Mouse (Mus musculus) thymus, postnatal 10 days (tissue): ENCODE data around the gene Stk32c.

Experiments
- DNase-seq, 2 experiments: peaks; one replicate each; pipeline ENCODE4 v3.0.0; 2021; ENCODE audit warnings: low spot score in 2 of 2

Stk32c gene

DNA sequence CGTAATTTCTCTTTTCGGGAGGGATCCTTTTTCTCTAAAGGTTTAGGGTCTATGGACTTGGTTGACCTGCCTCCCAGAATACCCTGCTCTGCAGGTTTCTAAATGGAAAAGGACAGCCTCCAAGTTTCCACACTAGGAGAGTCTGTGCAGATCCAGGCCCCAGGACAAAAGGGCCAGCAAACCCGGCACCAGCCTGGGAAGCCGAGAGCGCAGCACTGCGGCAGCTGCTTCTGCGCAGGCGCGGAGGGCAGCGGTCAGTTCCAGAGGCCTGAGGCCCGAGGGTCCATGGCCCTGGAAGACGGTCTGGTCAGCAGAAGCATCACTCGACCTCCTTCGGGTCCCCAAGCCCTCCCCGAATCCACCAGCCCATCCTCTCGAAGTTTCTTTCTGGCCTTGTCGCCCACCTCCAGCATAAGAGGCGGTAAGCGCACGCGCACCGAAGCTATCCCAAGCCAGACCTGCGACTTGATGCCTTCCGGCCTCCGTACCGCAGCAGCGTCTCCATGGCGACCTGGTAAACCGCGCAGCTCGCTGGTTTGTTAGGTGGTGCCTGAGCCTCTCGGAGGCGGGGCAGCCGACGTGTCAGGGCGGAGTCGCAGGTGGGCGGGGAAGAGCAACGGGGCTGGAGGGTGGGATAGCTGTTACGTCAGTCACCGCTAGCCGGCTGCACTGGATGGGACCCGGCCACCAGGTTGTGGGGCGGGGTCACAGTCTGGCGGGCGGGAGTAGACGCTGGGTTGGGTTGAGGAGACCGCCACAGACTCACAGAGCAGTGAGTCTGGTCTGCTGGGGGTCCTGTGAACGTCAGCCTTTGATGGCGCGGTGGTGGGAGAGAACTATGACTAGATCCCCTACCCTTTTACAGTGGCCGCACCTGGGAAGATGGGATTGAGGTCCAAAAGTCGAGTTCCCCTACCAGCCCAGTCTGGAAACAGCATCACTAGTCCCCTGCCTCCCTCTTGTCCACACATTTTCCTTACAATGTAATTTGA is at the start of gene Stk32c, which contains the start of gene Lrrc27:
TSS of gene Stk32c (minus strand) at position 554 of the 992 bp plus-strand sequence.
TSS of gene Lrrc27 (plus strand) at position 235 of the 992 bp plus-strand sequence.
- peak; percentile 96 to 98 for DNase-seq

DNA sequence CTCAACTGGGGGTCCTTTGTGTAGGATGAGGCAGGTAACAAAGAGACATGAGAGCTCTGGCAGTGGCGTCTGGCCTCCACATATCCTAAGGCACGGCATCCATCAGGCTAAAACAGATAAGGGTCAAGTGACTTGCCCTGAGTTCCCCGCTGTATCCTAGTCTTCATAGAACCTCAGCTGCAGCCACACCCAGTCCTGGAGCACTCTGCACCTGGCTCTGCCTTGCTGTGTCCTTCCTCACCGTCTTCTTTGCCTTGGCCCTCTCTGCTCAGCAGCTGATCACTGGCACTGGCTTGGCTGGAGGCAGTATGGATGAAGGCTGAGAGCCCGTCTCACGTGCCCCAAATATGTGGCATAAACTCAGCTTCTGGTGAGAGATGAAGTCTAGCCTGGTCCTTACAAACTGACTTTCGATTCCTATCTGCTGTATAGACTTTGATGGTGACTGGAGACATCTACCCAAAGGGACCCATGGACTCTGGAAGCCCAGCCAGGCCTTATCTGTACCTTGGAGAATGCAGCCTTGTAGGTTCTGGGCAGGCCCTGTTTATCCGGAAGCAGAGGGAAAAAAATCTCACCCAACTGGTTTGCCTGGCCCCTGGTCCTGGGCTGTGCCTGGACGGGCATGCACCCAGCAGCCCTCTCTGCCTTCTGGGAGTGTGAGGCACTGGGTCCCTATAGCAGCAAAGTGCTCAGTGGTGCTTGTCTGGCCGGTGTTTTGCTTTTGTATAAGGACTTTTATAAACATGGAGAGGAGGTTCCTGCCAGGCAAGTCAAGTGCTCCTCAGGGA is 44.8 kb upstream of the Stk32c start:
- DNase-seq = no peak

- no peak for DNase-seq
Observed at GRCm38 (mm10) chr7:139254626-139255025, 41.5 kb upstream of the Stk32c start.

GRCm38 (mm10) chr7:139253462-139253861 is 40.4 kb upstream of the Stk32c start:
- DNase-seq = no peak

DNA sequence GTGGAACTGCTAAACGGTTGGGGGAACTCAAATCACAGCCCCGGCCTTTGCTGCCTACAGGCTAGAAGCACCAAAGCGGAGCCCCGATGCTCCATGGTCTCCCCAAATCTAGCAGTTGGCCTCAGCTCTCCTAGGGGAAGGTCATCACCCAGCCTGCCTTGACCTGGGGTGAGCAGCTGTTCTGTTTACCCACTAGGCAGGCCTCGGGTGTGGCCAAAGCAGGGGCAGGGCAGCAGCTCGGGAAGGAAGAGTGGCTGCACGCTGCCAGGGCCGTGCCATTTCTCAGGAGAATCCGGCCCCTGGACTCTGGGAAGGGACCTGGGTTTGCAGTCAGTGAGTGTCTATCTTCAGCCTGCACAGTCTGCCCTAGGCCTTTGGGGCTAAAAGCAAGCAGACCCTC is 39.9 kb upstream of the Stk32c start:
- DNase-seq = no peak

- DNase-seq = no peak
Observed at GRCm38 (mm10) chr7:139252566-139252965, 39.5 kb upstream of the Stk32c start.

GRCm38 (mm10) chr7:139251881-139252301 is 38.8 kb upstream of the Stk32c start:
- DNase-seq = no peak

DNA sequence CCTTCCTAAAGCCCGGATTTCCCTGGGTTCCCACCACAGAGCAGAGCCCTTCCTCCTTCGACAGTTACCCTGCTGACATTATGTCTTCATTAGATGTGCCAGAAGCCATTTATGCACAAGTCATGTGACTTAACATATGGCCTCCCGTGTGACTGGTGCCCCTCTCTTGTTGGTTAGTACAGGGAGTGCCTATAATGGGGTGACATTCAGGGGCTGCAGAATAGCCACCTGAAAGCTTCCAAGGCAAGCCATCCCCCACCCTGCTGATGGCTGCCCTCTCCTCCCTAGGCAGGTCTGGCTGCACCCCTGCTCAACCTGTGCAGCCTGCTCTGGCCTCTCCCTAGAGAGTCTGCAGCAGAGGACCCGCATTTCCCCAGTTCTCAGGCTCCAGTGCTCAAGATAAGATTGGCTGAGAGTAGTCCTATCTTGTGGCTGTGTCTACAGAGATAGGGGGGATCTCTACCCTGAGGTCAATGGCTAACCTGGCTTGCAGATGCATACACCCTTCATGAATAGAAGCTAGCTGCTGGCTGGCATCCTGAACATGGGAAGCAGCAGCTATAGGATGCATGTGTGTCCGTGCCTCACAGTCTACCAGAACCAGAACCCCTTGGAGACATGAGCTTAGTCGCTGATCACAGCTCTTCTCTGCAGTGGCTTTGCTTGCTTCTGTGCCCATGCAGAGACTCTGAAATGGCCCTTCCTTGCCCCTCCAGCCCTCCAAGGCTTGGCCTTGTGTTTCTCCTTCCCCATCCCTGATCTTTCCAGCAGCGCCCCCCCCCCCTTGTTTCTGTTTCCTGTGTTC is 36.5 kb upstream of the Stk32c start:
- no peak for DNase-seq

DNA sequence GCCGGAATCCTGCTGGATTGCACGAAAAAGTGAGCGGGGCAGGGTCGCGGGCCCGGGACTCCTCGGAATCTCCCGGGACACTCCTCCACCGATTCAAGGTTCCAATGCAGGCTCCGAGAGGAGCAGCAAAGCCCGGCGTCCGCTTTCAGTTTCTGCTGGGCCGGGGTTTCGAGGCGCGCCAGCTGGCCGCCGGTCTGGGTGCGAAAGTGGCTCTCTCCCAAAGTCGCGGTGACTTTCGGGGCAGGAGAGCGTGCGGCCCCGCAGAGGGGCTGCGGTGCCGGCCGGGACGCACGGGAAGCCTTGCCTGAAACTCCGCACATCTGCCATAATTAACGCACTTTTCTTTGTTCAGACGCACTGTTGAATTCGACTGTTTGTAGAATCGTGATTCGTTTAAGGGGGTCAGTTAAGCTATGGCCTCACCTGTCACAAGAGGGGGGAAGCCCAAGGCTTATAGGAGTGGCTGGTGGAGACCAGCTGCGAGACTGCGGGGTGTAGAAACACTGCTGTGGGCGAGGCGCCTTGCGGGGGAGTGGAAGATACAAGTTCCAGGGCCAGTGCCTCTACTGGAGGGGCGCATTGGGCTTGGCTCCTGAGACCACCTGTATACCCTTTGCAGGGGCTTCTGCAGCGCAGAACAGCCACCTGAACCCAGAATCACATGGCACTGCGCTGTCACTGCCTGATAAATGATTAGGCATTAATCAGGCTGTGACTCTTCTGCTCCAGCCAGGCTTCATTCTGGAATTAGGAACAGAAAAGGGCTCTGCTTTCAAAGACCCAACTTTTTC is 35.7 kb upstream of the Stk32c start:
- DNase-seq = no peak

GRCm38 (mm10) chr7:139247881-139248614 is 34.9 kb upstream of the Stk32c start, which contains the start of gene Pwwp2b:
TSS of gene Pwwp2b (plus strand) at chr7:139248482.
- DNase-seq = peak; percentile 31 to 68

DNA sequence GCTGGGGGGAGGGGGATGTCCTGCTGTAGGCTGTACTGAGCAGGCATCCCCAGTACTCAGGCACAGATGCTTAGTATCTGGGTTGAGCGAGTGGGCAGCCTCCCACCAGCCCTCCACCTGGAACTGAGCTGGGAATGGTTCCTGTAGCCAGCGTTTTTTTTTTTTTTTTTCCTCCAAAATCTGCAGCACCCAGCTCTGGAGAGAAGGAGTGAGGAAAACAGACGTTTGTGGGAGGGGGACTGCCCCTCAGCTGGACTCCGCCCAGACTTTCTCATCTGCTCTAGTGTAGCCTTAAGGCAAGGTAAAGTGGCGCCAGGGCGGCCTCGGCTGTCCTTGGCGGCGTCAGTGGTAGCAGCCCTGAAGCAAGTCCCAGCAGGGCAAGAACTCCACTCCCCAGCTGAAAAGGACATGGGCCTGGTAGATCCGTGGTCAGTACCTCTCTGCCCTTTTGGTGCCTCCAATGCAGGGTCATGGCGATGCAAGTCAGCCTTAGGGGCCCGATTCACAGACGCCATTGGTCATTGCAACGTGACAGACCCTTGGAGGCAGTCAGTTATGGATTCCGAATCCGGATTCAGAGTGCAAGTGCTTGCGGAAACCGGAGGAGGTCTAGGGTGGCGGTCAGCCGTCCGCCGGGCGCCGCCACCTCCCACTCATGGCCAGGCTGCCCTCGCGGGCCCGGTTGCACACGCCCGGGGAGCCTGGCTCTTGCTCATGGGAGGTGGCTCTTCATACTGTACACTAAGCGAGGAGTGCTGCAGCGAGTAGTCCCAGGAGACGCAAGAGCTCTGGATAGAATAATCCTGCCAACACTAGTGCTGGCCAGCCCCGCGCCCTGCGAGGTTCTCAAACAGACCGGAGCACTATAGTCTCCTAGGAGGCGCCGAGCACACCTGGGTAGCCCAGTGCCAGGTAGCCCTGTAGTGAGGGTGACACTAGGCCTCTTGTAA is 34.1 kb upstream of the Stk32c start:
- no peak for DNase-seq

GRCm38 (mm10) chr7:139246086-139246485 is 33.0 kb upstream of the Stk32c start:
- DNase-seq = no peak

- no peak for DNase-seq
Observed at GRCm38 (mm10) chr7:139239432-139239831, 26.3 kb upstream of the Stk32c start.

GRCm38 (mm10) chr7:139235651-139236358 is 22.7 kb upstream of the Stk32c start:
- peak in 1 of 2 experiments; percentile 26 for DNase-seq

- peak in 1 of 2 experiments; percentile 14 for DNase-seq
Observed at GRCm38 (mm10) chr7:139234426-139235188, 21.5 kb upstream of the Stk32c start.

- peak; percentile 82 to 95 for DNase-seq
Observed at GRCm38 (mm10) chr7:139233714-139234113, 20.6 kb upstream of the Stk32c start.

DNA sequence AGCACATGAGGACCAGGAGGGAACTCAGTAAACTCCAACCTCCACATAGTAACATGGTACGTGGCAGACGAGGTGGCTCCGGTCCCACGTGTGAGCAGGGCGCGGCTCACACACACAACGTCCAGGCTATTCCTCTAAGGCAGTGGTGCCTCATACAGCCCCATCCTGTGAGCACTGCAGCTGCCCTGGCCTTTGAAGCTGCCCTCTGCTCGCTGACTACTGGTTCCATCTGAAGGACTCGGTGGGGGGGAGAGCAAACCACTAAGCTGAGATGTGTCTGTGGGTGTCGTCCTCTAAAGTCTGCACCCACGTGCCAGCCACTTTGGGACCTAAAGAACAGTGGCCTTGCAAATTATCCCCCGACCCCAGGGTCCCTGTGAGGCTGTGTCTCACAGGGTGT is 17.1 kb upstream of the Stk32c start:
- DNase-seq = no peak
